Mouse (Mus musculus) ES-Bruce4 (cell line): ENCODE measurements around the gene Lrrc3c. TPM values are rescaled to one million over a fixed set of nuclear protein-coding genes. Genes with fewer than 3 reads are reported as not detected.
A peak's percentile ranks its signal among the peaks of the same experiment; 100 is the strongest.

Source experiments
- H3K27ac ChIP-seq: 2 replicates; pipeline ENCODE4 v1.5.1; 2012; ENCODE audit warnings: low read length, inconsistent platforms; ENCODE audit not compliant: insufficient read depth
- H3K27me3 ChIP-seq: 2 replicates; pipeline ENCODE4 v1.6.1; 2012; ENCODE audit warnings: mild to moderate bottlenecking, low read length, inconsistent platforms; ENCODE audit not compliant: control insufficient read depth, poor library complexity, insufficient read depth, severe bottlenecking
- H3K36me3 ChIP-seq: 2 replicates; pipeline ENCODE4 v1.6.1; 2012; ENCODE audit warnings: inconsistent platforms, mild to moderate bottlenecking, low read length, moderate library complexity; ENCODE audit not compliant: control insufficient read depth, poor library complexity, insufficient read depth, severe bottlenecking
- H3K4me1 ChIP-seq: one replicate; pipeline ENCODE4 v1.8.1; 2011; ENCODE audit warnings: low read length; ENCODE audit not compliant: control insufficient read depth, insufficient read depth
- H3K4me3 ChIP-seq: 2 replicates; pipeline ENCODE4 v1.5.1; 2011; ENCODE audit warnings: low read depth, mild to moderate bottlenecking, low read length
- H3K9ac ChIP-seq: 2 replicates; pipeline ENCODE4 v1.6.1; 2012; ENCODE audit warnings: low read depth, mild to moderate bottlenecking, inconsistent platforms; ENCODE audit not compliant: poor library complexity, severe bottlenecking
- H3K9me3 ChIP-seq: replicated peaks from 2 replicates; pipeline ENCODE4 v1.6.1; 2012; ENCODE audit warnings: mild to moderate bottlenecking, low read length, inconsistent platforms; ENCODE audit not compliant: control insufficient read depth, poor library complexity, insufficient read depth, severe bottlenecking
- CTCF ChIP-seq: IDR thresholded peaks from one replicate; pipeline ENCODE4 v1.8.1; 2011; ENCODE audit warnings: low read depth, low read length
- EP300 ChIP-seq: IDR thresholded peaks from 2 replicates; pipeline ENCODE4 v1.6.1; 2011; ENCODE audit warnings: low read depth, low read length; ENCODE audit not compliant: insufficient read depth
- POLR2A ChIP-seq: IDR thresholded peaks from one replicate; pipeline ENCODE4 v1.8.1; 2011; ENCODE audit warnings: low read length; ENCODE audit not compliant: insufficient read depth
- polyA plus RNA-seq: library from polyadenylated mRNA; stranded (reverse); fragments of >200 nt; gene quantifications from 2 replicates; pipeline ENCODE4 v1.2.4, GENCODE M21; 2011; ENCODE audit warnings: low read depth; ENCODE audit not compliant: missing spikeins, insufficient read depth, insufficient read length

Lrrc3c gene
- polyA plus RNA-seq: not detected in 2 replicates

DNA sequence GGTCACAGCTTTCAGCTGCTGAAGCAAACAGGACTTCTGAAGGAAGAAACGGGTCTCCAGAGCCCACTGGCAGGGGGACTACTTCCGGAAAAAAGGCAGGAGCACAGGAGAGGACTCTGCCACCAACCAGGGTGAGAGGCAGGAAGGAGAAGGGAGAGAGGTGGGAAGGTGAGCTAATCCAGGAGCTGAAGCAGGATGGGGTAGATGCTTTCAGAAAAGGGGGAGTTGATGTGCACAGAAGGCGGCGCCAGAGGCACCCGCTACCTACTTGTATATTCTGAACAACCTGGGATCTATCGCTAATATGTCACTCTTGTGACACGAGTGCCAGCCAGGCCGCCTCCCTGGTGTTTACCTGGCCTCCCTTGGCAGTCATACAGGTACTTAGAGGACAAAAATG lies at the start of gene Lrrc3c:
Gene Lrrc3c (plus strand): TSS at position 301 of the 400 bp plus-strand sequence.
- H3K4me1 ChIP-seq: no peaks in the 10 kb centered on the region
- no peaks in the 10 kb centered on the region for H3K36me3 ChIP-seq
- H3K9ac ChIP-seq: no peak within 1 kb of the TSS
- TF ChIP-seq CTCF: no peak
- TF ChIP-seq EP300: no peak
- TF ChIP-seq POLR2A: no peak
- H3K27ac ChIP-seq: no peak within 1 kb of the TSS
- H3K9me3 ChIP-seq: no peaks in the 10 kb centered on the region
- peak within 1 kb of the TSS; percentile 6; the same call in 1 of the 2 replicates for H3K4me3 ChIP-seq
- H3K27me3 ChIP-seq: no peaks in the 10 kb centered on the region

DNA sequence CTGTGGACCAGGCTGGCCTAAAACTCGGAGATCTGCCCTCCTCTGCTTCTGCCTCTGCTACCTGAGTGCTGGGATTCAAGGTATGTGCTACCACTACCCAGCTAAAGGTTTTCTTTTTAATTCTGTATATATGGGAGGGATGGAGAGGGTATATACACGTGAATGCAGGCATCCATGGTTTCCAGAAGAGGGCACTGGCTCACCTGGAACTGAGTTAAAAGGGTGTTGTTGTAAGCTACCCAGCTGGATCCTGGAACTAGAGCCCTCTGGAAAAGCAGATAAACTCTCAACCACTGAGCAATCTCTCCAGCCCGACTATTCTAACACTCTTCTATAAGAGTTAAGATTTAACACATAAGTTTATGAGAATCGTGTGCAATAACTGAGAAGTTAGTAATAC lies 48.7 kb upstream of the Lrrc3c start:
- TF ChIP-seq CTCF (peak; percentile 10), POLR2A (no peak), EP300 (no peak)
- H3K27ac ChIP-seq: no peak overlapping the region
- H3K9ac ChIP-seq: no peak overlapping the region
- no peaks in the 10 kb centered on the region for H3K36me3 ChIP-seq
- H3K4me1 ChIP-seq: no peaks in the 10 kb centered on the region
- peaks cover 3% of the 10 kb centered on the region for H3K9me3 ChIP-seq
- H3K4me3 ChIP-seq: no peak overlapping the region
- H3K27me3 ChIP-seq: peaks cover 25% of the 10 kb centered on the region

DNA sequence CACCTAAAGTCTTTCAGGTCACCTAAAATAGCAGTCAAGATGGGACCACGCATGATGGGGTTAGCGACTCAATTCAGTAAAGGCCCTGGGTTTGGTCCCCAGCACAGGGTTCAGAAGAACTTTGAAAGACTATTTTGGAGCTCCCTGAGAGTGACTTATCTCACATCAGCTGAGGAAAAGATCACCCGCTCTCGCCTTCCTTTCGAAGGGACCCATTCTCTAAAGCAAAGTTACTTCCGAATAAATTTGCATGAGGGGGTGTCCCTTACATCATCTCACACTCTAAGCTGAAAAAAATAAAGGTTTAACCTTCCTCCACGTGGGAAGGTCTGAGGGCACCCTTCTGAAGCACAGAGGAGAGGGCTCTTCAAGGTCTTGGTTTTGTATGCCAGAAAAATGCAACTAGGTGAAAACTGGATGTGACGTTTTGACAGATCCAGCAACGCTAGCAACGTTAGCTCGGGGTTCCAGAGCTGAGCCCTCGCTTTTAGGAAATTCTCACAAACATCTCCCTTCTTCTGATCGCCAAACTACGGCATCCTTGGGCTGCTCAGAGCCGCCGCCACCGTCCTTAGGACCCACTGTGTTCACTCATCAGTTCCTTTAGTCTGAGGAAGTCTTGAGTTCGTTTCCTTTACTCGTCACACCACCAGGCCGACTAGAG lies 47.6 kb upstream of the Lrrc3c start:
- peaks cover 22% of the 10 kb centered on the region for H3K27me3 ChIP-seq
- H3K36me3 ChIP-seq: no peaks in the 10 kb centered on the region
- H3K4me1 ChIP-seq: no peaks in the 10 kb centered on the region
- no peak for TF ChIP-seq POLR2A
- TF ChIP-seq EP300: no peak
- no peak for TF ChIP-seq CTCF
- peak overlapping the region; percentile 35 for H3K9ac ChIP-seq
- peak overlapping the region; percentile 48 for H3K4me3 ChIP-seq
- H3K27ac ChIP-seq: no peak overlapping the region
- peaks cover 3% of the 10 kb centered on the region for H3K9me3 ChIP-seq

DNA sequence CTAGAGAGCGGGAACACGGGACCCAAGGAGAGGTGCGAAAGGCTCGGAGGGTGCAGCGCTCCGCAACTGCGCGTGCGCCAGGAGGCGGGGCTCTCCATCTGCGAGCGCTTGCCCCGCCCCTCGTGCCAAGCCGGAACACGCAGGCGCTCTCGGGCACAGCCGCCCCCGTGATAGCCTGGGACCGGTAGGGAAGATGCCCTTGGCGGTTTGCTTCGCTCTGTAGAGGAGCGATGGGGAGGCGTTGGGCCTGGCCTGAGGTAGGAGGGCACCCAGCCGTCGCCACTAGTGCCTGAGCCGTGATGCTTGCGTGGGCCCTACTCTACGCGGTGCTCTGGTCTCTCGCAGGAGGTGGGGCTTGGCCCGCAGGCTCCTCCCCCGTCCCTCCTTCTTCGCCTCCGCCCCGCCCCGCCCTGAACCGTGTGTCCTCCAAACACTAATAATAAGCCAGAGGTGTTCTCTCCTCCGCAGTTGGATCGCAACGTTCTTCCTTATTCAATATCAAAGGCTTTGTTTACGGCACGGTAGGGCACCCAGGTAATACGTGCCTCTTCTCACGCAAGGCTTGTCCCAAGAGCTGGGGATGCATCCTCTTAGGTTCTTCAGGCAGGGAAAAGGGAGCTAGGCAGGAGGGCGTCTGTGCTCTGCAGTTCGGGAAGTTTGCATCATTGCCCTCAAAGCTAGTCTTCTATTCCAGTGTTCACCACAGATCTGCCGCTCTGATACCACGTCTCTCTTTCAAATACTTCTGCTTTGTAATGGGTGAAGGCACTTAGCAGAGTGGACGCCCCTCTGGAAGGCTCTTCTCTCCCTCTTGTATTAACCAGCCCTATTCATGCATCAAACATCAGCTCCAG lies 46.9 kb upstream of the Lrrc3c start, which contains the start of gene Zpbp2:
Gene Zpbp2 (plus strand): TSS at position 123 of the 854 bp plus-strand sequence.
- Histone ChIP-seq H3K36me3 (no peaks in the 10 kb centered on the region), H3K27ac (no peak within 1 kb of the TSS), H3K4me3 (peak within 1 kb of the TSS; percentile 78), H3K9me3 (peaks cover 3% of the 10 kb centered on the region), H3K27me3 (peaks cover 16% of the 10 kb centered on the region), H3K4me1 (no peaks in the 10 kb centered on the region), H3K9ac (peak within 1 kb of the TSS; percentile 35)
- no peak for TF ChIP-seq EP300
- peak; percentile 63 for TF ChIP-seq POLR2A

DNA sequence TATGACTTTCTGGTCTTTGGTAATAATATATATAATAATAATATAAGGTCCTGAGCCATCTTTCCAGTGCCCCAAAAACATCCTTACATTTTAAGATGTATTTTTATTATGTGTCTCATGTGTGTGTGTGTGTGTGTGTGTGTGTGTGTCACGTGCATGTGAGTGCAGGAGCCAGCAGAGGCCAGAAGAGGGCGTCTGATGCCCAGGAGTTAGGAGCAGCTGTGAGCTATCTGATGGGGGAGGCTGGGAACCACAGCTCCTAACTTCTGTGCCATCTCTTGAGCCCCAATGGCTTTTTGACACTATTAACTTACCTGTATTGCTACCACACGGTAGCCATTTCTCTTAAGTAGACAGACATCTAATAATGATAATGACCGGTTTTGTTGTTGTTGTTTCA lies 44.1 kb upstream of the Lrrc3c start:
- Histone ChIP-seq H3K27ac (no peak overlapping the region), H3K4me1 (no peaks in the 10 kb centered on the region), H3K9me3 (peaks cover 3% of the 10 kb centered on the region), H3K36me3 (no peaks in the 10 kb centered on the region), H3K9ac (no peak overlapping the region), H3K4me3 (no peak overlapping the region), H3K27me3 (peaks cover 8% of the 10 kb centered on the region; the same call in 1 of the 2 replicates)
- TF ChIP-seq EP300 (no peak), CTCF (peak; percentile 17), POLR2A (no peak)
